Mouse (Mus musculus) megakaryocyte, embryonic 14.5 days (primary cell): ENCODE data around the gene Nhlrc1.

Experiments
- FLI1 ChIP-seq: IDR thresholded peaks from 2 replicates; pipeline ENCODE4 v1.6.1; 2012; ENCODE audit warnings: low read length, inconsistent platforms, mixed read lengths
- GATA1 ChIP-seq: IDR thresholded peaks from 3 replicates; pipeline ENCODE4 v1.6.1; 2012; ENCODE audit warnings: mixed read lengths, low read length, inconsistent platforms, borderline replicate concordance

DNA sequence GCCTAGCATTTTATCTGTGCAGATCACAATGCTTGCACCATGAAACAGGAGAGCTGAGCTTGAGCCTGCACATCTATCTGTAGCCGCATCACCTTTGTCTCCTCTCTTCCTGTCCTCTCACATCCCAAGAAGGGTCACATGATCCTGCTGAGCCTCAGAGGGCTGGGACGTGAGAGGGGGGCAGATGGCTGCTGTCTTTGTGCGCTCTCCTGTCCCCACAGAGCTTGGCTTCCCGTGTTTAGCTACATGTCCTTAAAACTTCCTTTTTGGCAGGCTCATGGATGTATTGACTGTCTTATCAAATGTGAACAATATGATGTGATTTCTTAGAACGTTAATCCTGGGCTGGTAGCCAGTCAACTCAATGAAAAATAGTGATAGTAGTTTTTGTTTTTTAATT, 15.2 kb downstream of the Nhlrc1 start:
- TF ChIP-seq GATA1 (no peak), FLI1 (no peak)
